Mouse (Mus musculus): Measurements from ENCODE around the gene Pde7b. TPM values are rescaled to one million over a fixed set of nuclear protein-coding genes. Genes with fewer than 3 reads are reported as not detected.

Gene Pde7b
- total and polyA plus RNA-seq, 3 experiments, result not detected

DNA sequence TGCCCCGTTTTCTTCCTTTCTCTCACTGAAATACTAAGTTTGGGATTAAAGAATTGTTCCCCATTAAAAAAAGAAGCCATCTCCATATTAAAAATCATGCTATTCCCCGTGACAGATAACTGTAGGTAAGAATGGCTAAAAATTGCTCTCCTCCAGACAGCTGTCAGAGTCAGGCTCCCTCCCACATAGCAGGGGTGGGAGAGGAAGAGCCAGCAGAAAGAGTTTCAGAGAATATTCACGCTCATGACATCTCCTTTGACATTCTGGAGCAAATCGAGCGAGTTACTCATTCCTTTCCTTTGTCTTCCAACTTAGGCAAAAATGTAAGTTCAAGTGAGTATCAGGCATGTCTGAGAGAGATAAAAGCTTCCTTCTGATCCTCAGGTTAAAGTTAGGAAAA, 8.7 kb upstream of the Pde7b start:
- in situ Hi-C loops (cut with MboI; ENCODE audit: low pct_ligation_motif_present, low pct_unique_long_range_greater_than_20kb, low sequenced_read_pairs) (no loop called here), dilution Hi-C loops (cut with MboI; ENCODE audit: extremely low pct_ligation_motif_present, extremely low pct_unique_long_range_greater_than_20kb, low sequenced_read_pairs) (no loop called here)
- H3K9ac ChIP-seq (ENCODE audit: insufficient read depth, low read depth), result no peak overlapping the region
- no peak overlapping the region for H3K4me3 ChIP-seq (replicated peaks in 1 of 3; ENCODE audit: low read depth in 2 of 3, low read length in 2 of 3, poor library complexity in 1 of 3)
- no peaks in the 10 kb centered on the region for H3K27me3 ChIP-seq (replicated peaks)
- no peak overlapping the region for H3K27ac ChIP-seq (ENCODE audit: insufficient read depth, low read depth)
- no peaks in the 10 kb centered on the region for H3K36me3 ChIP-seq (replicated peaks in 1 of 2; ENCODE audit: control insufficient read depth in 1 of 2, insufficient read depth in 1 of 2, low read length in 1 of 2)
- DNase-seq (ENCODE audit: extremely low read depth), result no peak
- no peaks in the 10 kb centered on the region for H3K79me2 ChIP-seq (replicated peaks; ENCODE audit: control insufficient read depth, extremely low read depth, insufficient read depth, poor library complexity, severe bottlenecking)
- H3K9me3 ChIP-seq (replicated peaks; ENCODE audit: low read length), result no peaks in the 10 kb centered on the region
- TF ChIP-seq JUND (conservative IDR thresholded peaks at IDR 0.05; ENCODE audit: low read depth, low read length) (no peak), CHD2 (IDR thresholded peaks at IDR 0.05; ENCODE audit: low read length) (no peak), ZKSCAN1 (IDR thresholded peaks at IDR 0.05; ENCODE audit: borderline replicate concordance, low read depth, low read length) (no peak), PAX5 (IDR thresholded peaks at IDR 0.05; ENCODE audit: low read length) (no peak), CTCF (conservative IDR thresholded peaks at IDR 0.05 in 1 of 2, IDR thresholded peaks at IDR 0.05 in 1 of 2; ENCODE audit: low read depth in 2 of 2, low read length in 2 of 2) (no peak), E2F4 (IDR thresholded peaks at IDR 0.05; ENCODE audit: insufficient replicate concordance, low read depth, low read length) (no peak), TBP (conservative IDR thresholded peaks at IDR 0.05; ENCODE audit: low read depth, low read length) (no peak), GABPA (IDR thresholded peaks at IDR 0.05; ENCODE audit: insufficient replicate concordance, low read depth, low read length) (no peak), HCFC1 (IDR thresholded peaks at IDR 0.05; ENCODE audit: low read depth, low read length) (no peak), MAFK (IDR thresholded peaks at IDR 0.05; ENCODE audit: insufficient replicate concordance, low read length) (no peak)
- no peak overlapping the region for H3K4me2 ChIP-seq (ENCODE audit: insufficient read depth, low read depth, poor library complexity, severe bottlenecking)
- no peaks in the 10 kb centered on the region for H3K4me1 ChIP-seq (ENCODE audit: control insufficient read depth in 1 of 2, insufficient read depth in 2 of 2)

GRCm38 (mm10) chr10:20732180-20732579, 7.3 kb upstream of the Pde7b start:
- in situ Hi-C loops (cut with MboI; ENCODE audit: low pct_ligation_motif_present, low pct_unique_long_range_greater_than_20kb, low sequenced_read_pairs) (no loop called here), dilution Hi-C loops (cut with MboI; ENCODE audit: extremely low pct_ligation_motif_present, extremely low pct_unique_long_range_greater_than_20kb, low sequenced_read_pairs) (no loop called here)
- Histone ChIP-seq H3K9me3 (replicated peaks; ENCODE audit: low read length) (no peaks in the 10 kb centered on the region), H3K4me3 (replicated peaks in 1 of 3; ENCODE audit: low read depth in 2 of 3, low read length in 2 of 3, poor library complexity in 1 of 3) (no peak overlapping the region), H3K36me3 (replicated peaks in 1 of 2; ENCODE audit: control insufficient read depth in 1 of 2, insufficient read depth in 1 of 2, low read length in 1 of 2) (no peaks in the 10 kb centered on the region), H3K4me1 (ENCODE audit: control insufficient read depth in 1 of 2, insufficient read depth in 2 of 2) (no peaks in the 10 kb centered on the region), H3K27me3 (replicated peaks) (no peaks in the 10 kb centered on the region), H3K4me2 (ENCODE audit: insufficient read depth, low read depth, poor library complexity, severe bottlenecking) (no peak overlapping the region), H3K79me2 (replicated peaks; ENCODE audit: control insufficient read depth, extremely low read depth, insufficient read depth, poor library complexity, severe bottlenecking) (no peaks in the 10 kb centered on the region), H3K9ac (ENCODE audit: insufficient read depth, low read depth) (no peak overlapping the region), H3K27ac (ENCODE audit: insufficient read depth, low read depth) (no peak overlapping the region)
- no peak for DNase-seq (ENCODE audit: extremely low read depth)
- no peak for TF ChIP-seq SMC3 (IDR thresholded peaks at IDR 0.05; ENCODE audit: low read depth, low read length)
- no peak for TF ChIP-seq ETS1 (conservative IDR thresholded peaks at IDR 0.05; ENCODE audit: low read depth, low read length)
- no peak for TF ChIP-seq RAD21 (IDR thresholded peaks at IDR 0.05; ENCODE audit: low read depth, low read length)
- TF ChIP-seq POLR2A (IDR thresholded peaks at IDR 0.05; ENCODE audit: low read depth, low read length), result no peak
- no peak for TF ChIP-seq MEF2A (IDR thresholded peaks at IDR 0.05; ENCODE audit: borderline replicate concordance, low read depth, low read length)
- TF ChIP-seq CHD2 (IDR thresholded peaks at IDR 0.05; ENCODE audit: low read length), result no peak
- TF ChIP-seq MXI1 (IDR thresholded peaks at IDR 0.05; ENCODE audit: low read depth, low read length), result no peak
- TF ChIP-seq ZNF384 (IDR thresholded peaks at IDR 0.05; ENCODE audit: low read depth, low read length), result no peak
- no peak for TF ChIP-seq POLR2AphosphoS2 (IDR thresholded peaks at IDR 0.05; ENCODE audit: low read depth, low read length)
- TF ChIP-seq ZC3H11A (IDR thresholded peaks at IDR 0.05; ENCODE audit: low read depth, low read length), result no peak
- no peak for TF ChIP-seq BHLHE40 (IDR thresholded peaks at IDR 0.05; ENCODE audit: low read depth, low read length)
- TF ChIP-seq SIN3A (IDR thresholded peaks at IDR 0.05; ENCODE audit: low read length), result no peak
- TF ChIP-seq CTCF (conservative IDR thresholded peaks at IDR 0.05 in 1 of 2, IDR thresholded peaks at IDR 0.05 in 1 of 2; ENCODE audit: low read depth in 2 of 2, low read length in 2 of 2), result no peak

Measured in CH12.LX (cell line).